Mouse (Mus musculus) embryonic facial prominence, embryonic 10.5 days (tissue): ENCODE measurements around the gene Gm10645. TPM values are rescaled to one million over a fixed set of nuclear protein-coding genes. Genes with fewer than 3 reads are reported as not detected.

Experiments used
- DNase-seq: peaks from one replicate; pipeline ENCODE4 v3.0.0-alpha.2; 2017; ENCODE audit warnings: low spot score
- H3K27ac ChIP-seq: fragments of 300-500 bp; sonication (generic); replicated peaks from 2 replicates; pipeline ENCODE4 v1.5.1; 2016; ENCODE audit warnings: mild to moderate bottlenecking
- H3K27me3 ChIP-seq: fragments of 300-500 bp; sonication (generic); replicated peaks from 2 replicates; pipeline ENCODE4 v1.6.1; 2016; ENCODE audit warnings: low read depth, mild to moderate bottlenecking; ENCODE audit not compliant: poor library complexity, severe bottlenecking
- H3K36me3 ChIP-seq: fragments of 300-500 bp; sonication (generic); replicated peaks from 2 replicates; pipeline ENCODE4 v1.6.1; 2016; ENCODE audit warnings: mild to moderate bottlenecking, moderate library complexity
- H3K4me1 ChIP-seq: fragments of 300-500 bp; sonication (generic); 2 replicates; pipeline ENCODE4 v1.6.1; 2016
- H3K4me3 ChIP-seq: fragments of 300-500 bp; sonication (generic); 2 replicates; pipeline ENCODE4 v1.5.1; 2016; ENCODE audit warnings: mild to moderate bottlenecking, moderate library complexity
- H3K9me3 ChIP-seq: fragments of 300-500 bp; sonication (generic); 2 replicates; pipeline ENCODE4 v1.6.1; 2016; ENCODE audit warnings: mild to moderate bottlenecking
- WGBS: fragments of 180-500 bp; shearing (Covaris S2); methylation state at CpG from one replicate; pipeline ENCODE4 v1.1.7; 2016; 5-methylcytosine and 5-hydroxymethylcytosine counted together
- polyA plus RNA-seq: library from polyadenylated mRNA; unstranded; fragments of >200 nt; fragmentation: Nextera tagmentation; extraction: Ambion mirVana; gene quantifications from 2 replicates; pipeline ENCODE4 v1.2.1, GENCODE M21; 2016

Gm10645 gene
- polyA plus RNA-seq, 1 experiment from 2014 or later, result 2.2 TPM

DNA sequence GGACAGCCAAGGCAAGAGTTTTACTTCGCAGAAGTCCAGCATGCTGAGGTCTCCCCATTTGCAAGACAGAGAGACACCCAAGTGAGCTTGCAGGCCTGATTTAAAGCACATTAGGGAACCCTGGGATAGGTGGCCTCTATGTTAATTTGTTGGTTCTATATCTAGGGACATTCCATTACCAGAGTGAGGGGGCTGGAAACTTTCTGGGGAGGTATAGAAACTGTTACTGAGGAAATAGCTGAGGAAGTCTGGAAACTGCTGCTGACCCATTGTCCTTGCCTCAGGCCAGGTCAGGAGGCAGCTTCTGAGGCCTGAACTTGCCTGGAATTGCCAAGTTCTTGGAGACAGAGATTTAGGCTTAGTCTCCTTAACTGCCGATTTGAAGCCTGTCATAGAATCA is 5.4 kb downstream of the Gm10645 start:
- 69% methylated on average over 2 of the region's 2 CpGs for WGBS
- Histone ChIP-seq H3K36me3 (no peaks in the 10 kb centered on the region), H3K4me1 (peaks cover 6% of the 10 kb centered on the region; the same call in 1 of the 2 replicates), H3K9me3 (no peaks in the 10 kb centered on the region), H3K27me3 (peaks cover 9% of the 10 kb centered on the region; the same call in 1 of the 2 replicates), H3K4me3 (no peak overlapping the region), H3K27ac (no peak overlapping the region)
- no peak for DNase-seq

DNA sequence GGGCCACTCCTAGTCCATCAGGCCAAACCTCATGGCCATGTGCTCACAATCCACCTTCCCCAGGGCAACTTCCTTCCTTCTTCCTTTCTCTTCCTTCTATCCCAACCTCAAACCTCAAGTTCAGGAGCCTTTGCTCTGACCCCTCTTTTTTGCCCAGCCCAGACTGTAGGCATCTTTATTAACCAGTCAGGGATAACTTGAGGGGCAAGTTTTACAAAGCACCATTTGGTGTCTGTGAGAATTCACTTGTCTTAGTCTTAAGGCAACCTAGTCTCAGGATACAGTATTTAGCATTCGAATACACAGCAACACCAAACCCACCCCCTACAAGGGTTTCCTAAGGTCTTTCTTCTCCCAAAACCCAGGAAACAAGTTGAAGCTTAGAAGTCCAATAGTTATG is 6.4 kb downstream of the Gm10645 start:
- Histone ChIP-seq H3K27ac (no peak overlapping the region), H3K36me3 (no peaks in the 10 kb centered on the region)

DNA sequence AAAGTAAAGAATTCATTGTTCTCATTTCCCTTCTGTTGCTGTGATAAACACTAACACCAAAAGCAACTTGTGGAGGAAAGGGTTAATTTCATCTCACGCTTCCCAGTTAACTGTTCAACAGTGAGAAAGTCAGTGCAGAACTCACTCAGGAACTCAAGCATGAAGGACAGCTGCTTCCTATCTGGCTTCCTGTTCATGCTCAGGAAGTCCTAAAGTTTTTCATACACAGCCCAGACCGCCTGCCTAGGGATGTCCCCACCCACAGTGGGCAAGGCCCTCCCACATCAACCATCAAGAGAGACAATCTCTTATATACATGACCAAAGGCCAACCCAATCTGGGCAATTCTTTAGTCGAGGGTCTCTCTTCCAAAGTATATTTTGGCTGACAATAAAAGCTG is 7.0 kb downstream of the Gm10645 start:
- no peaks in the 10 kb centered on the region for H3K36me3 ChIP-seq
- no peak overlapping the region for H3K27ac ChIP-seq
- WGBS, result 62% methylated on average over 3 of the region's 3 CpGs
- H3K4me1 ChIP-seq, result peaks cover 3% of the 10 kb centered on the region; the same call in 1 of the 2 replicates
- no peak for DNase-seq
- H3K27me3 ChIP-seq, result peaks cover 6% of the 10 kb centered on the region; the same call in 1 of the 2 replicates
- no peaks in the 10 kb centered on the region for H3K9me3 ChIP-seq
- H3K4me3 ChIP-seq, result no peak overlapping the region

More for the DNA sequence above, 6.4 kb downstream of the Gm10645 start:
- Histone ChIP-seq H3K4me1 (peaks cover 3% of the 10 kb centered on the region; the same call in 1 of the 2 replicates), H3K9me3 (no peaks in the 10 kb centered on the region), H3K27me3 (peaks cover 9% of the 10 kb centered on the region; the same call in 1 of the 2 replicates), H3K4me3 (no peak overlapping the region)
- 53% methylated on average over 1 of the region's 1 CpGs for WGBS
- DNase-seq, result no peak

DNA sequence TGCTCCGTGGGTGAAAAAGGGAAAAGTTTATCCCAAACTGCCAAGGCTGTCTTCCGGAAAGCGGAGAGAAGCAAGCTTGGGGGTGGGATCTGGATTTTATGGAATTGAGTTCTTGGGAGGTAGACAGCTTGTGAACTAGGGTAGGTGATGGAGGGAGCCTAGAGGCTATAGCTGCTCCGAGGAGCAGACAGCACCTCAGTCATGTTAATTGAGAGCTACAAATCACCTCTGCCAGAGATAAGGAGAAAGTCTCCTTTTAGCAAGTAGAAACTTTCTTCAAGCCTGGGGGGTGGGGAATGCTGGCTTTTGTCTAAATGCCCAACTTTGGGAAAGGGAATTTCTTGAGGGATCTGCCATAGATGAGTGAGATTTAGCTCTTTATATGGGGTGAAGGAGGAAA is 10.9 kb downstream of the Gm10645 start:
- Histone ChIP-seq H3K9me3 (no peaks in the 10 kb centered on the region), H3K4me1 (peaks cover 3% of the 10 kb centered on the region; the same call in 1 of the 2 replicates), H3K36me3 (no peaks in the 10 kb centered on the region), H3K27ac (no peak overlapping the region), H3K4me3 (no peak overlapping the region), H3K27me3 (no peaks in the 10 kb centered on the region)
- WGBS, result 41% methylated on average over 4 of the region's 4 CpGs
- no peak for DNase-seq

DNA sequence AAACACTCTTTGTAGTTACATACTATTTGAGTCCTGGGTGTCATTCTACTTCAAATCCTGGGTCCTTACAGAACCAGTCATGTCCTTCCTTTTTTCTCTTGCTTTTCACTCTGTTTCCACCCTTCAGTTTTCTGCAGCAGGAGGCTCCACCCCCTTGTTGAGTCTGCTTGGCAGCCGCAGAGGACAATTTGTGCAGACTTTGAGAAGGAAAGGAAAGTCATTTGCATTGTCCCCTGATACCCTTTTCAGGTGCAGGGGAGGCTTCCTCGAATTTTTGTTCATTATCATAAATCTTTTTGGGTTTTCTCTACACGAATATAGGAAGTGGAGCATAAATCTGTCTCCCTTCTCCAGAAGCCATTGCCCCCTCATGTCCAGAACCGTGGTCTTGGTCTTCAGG is 13.5 kb downstream of the Gm10645 start:
- 74% methylated on average over 4 of the region's 4 CpGs for WGBS
- Histone ChIP-seq H3K27me3 (no peaks in the 10 kb centered on the region), H3K9me3 (no peaks in the 10 kb centered on the region), H3K36me3 (no peaks in the 10 kb centered on the region), H3K4me1 (peaks cover 3% of the 10 kb centered on the region; the same call in 1 of the 2 replicates), H3K27ac (no peak overlapping the region), H3K4me3 (no peak overlapping the region)
- no peak for DNase-seq

DNA sequence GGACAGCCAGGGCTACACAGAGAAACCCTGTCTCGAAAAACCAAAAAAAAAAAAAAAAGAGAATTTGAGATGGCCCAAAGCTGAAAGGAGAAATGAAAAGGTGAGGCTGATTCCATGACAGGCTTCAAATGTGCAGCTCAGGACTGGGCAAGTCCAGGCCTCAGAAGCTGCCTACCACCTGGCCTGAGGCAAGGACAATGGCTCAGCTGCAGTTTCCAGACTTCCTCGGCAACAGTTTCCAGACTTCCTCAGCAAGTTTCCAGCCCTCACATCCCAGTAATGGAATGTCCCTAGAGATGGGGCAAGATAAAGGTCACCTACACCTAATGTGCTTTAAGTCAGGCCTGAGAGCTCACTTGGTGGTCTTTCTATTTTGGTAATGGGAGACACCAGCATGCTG is 13.9 kb downstream of the Gm10645 start:
- DNase-seq, result no peak
- H3K4me3 ChIP-seq, result no peak overlapping the region
- 71% methylated on average over 2 of the region's 2 CpGs for WGBS
- H3K4me1 ChIP-seq, result peaks cover 3% of the 10 kb centered on the region; the same call in 1 of the 2 replicates
- H3K9me3 ChIP-seq, result no peaks in the 10 kb centered on the region
- H3K36me3 ChIP-seq, result no peaks in the 10 kb centered on the region
- no peaks in the 10 kb centered on the region for H3K27me3 ChIP-seq
- H3K27ac ChIP-seq, result no peak overlapping the region

DNA sequence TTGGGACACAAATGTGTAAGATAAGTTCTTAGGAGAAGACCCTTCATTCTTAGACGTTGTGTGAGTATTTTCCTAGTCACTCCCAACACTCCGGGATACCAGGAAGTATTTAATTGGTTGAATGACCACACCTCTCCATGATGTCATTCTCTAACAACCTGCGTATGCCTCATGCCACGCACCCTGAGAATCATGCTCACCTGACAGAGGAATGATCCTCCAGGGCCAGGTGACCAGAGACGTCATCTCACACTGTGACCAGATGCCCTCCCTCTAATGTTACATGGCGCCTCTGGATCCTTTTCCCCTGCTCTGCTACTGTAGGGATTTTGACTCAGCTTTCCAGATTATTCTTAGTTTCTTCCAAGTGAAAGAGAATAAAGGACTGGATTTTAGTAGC is 16.8 kb downstream of the Gm10645 start:
- Histone ChIP-seq H3K9me3 (no peaks in the 10 kb centered on the region), H3K36me3 (no peaks in the 10 kb centered on the region), H3K27me3 (no peaks in the 10 kb centered on the region), H3K27ac (no peak overlapping the region), H3K4me3 (no peak overlapping the region), H3K4me1 (no peaks in the 10 kb centered on the region)
- 88% methylated on average over 6 of the region's 6 CpGs for WGBS
- DNase-seq, result no peak

DNA sequence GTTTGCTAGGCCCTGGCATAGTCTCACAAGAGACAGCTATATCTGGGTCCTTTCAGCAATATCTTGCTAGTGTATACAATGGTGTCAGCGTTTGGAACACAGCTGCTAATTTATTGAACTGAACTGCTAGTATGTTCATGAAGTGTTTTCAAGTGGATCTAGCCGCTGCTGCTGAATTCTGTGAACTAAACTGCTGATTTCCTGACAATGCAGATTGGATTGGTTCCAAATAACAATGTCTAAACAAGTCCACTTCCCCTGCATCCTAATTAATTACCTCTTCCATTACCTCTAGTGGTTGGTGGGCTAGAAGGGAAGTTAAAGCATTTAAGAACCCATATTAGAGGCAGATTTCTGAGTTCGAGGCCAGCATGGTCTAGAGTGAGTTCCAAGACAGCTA is 20.5 kb downstream of the Gm10645 start:
- Histone ChIP-seq H3K27ac (no peak overlapping the region), H3K36me3 (no peaks in the 10 kb centered on the region), H3K4me1 (peaks cover 5% of the 10 kb centered on the region; the same call in 1 of the 2 replicates), H3K9me3 (no peaks in the 10 kb centered on the region), H3K27me3 (no peaks in the 10 kb centered on the region), H3K4me3 (no peak overlapping the region)
- WGBS, result 87% methylated on average over 3 of the region's 3 CpGs
- DNase-seq, result no peak

DNA sequence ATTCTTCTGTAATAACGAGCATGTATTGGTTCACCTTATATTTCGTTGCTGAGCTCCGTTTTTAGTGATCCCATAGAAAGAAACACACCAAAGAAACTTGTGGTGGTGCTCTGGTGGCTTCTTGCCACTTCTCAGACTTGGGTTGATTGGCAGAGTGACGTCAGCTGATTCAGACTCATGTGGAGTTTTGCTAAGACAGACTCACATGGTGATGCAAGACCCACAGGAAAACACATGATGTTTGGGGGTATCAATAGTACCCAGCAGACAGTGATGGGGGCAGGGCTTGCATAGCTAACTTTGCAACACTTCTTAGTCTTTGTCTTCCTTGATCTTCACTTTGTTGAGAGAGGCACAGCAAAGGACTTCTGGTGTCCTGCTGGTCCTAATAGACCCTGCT is 21.4 kb downstream of the Gm10645 start:
- WGBS, result 90% methylated on average over 4 of the region's 4 CpGs

DNA sequence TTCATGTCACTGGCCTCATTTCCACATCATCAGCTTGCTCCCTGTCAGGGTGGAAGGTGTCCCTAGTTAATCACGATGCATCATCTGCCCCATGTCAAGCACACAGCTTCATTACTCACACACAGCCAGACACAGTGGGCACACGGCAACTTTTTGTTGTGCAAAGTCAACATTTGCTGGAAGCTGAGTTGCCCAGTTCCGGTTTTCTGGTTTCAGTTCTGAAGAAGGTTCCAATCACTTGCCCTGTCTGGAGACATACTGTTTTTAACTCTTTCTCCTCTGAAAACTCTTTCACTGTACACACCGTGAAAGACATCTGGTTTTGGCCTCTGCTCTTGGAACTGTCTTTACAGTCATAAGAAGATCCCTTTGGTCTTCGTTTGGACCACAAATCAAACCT is 24.6 kb downstream of the Gm10645 start:
- Histone ChIP-seq H3K36me3 (no peaks in the 10 kb centered on the region), H3K4me1 (peaks cover 11% of the 10 kb centered on the region), H3K4me3 (no peak overlapping the region), H3K27me3 (no peaks in the 10 kb centered on the region), H3K27ac (no peak overlapping the region), H3K9me3 (no peaks in the 10 kb centered on the region)
- 83% methylated on average over 5 of the region's 5 CpGs for WGBS
- DNase-seq, result no peak

More for the DNA sequence above, 21.4 kb downstream of the Gm10645 start:
- no peak for DNase-seq
- H3K36me3 ChIP-seq, result no peaks in the 10 kb centered on the region
- H3K27me3 ChIP-seq, result no peaks in the 10 kb centered on the region
- H3K4me1 ChIP-seq, result peaks cover 11% of the 10 kb centered on the region
- no peak overlapping the region for H3K27ac ChIP-seq
- no peak overlapping the region for H3K4me3 ChIP-seq
- no peaks in the 10 kb centered on the region for H3K9me3 ChIP-seq

DNA sequence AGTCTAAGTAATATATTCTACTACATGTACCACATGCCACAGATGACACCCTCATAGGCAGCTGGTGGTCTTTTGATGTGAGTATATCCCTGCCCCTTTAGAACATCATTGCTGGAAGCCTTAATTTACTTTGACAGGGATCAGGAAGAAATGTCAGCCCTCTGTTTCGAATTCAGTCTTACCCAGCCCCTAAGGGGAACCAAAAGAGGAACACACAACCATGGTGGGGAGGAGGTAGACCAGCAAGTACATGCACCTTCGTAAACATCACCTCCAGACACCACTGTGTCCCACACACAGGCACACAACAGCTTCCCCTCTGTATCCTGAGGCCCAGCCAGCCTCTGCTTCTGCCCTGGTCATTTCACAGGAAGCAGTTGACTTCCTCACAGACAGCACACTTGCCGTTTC is 25.3 kb downstream of the Gm10645 start:
- no peaks in the 10 kb centered on the region for H3K36me3 ChIP-seq
- no peaks in the 10 kb centered on the region for H3K27me3 ChIP-seq
- no peaks in the 10 kb centered on the region for H3K9me3 ChIP-seq
- DNase-seq, result no peak
- no peak overlapping the region for H3K27ac ChIP-seq
- no peak overlapping the region for H3K4me3 ChIP-seq
- H3K4me1 ChIP-seq, result peaks cover 11% of the 10 kb centered on the region
- 60% methylated on average over 3 of the region's 3 CpGs for WGBS

DNA sequence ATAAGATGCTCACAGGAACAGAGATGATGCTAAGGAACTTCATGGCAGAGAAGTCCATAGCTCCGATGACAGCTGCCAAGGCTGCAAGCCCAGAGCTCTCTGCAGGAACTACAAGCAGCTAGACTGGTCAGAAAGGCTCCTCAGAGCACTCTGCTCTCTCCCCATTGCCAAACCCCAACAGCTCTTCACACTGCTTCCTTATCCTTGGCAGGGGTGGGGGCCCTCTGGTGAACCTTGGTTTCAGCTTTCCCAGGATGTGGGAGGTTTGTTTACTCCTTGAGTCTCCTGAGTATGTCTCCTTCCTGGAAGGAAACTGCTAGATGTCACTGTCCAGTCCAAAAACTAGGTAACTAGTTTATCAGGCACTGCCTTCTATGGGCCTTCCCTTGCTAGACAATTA is 25.9 kb downstream of the Gm10645 start:
- H3K27ac ChIP-seq, result no peak overlapping the region
- no peak overlapping the region for H3K4me3 ChIP-seq
- H3K36me3 ChIP-seq, result no peaks in the 10 kb centered on the region
- WGBS, result 83% methylated on average over 1 of the region's 1 CpGs
- H3K9me3 ChIP-seq, result no peaks in the 10 kb centered on the region
- DNase-seq, result no peak
- no peaks in the 10 kb centered on the region for H3K27me3 ChIP-seq
- H3K4me1 ChIP-seq, result peaks cover 11% of the 10 kb centered on the region

DNA sequence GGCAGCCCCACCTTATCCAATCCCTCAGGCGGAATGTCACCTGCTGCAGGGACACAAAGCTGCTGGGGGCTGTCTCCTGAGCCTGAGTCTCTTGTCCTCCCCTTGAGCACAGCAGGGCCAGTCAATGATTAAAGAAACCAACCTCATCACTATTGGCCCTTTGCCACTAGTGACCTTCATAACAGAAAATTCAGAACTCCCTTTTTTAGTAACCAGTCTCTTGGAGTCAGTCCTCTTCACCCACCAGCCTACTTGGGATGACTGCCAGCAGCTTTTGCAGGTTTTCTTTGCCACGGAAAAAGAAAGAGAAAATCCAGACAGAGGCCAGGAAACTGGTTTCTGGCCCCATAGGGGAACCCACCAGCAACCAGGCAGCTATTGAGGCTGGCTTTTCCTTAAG is 30.9 kb downstream of the Gm10645 start:
- Histone ChIP-seq H3K36me3 (no peaks in the 10 kb centered on the region), H3K9me3 (no peaks in the 10 kb centered on the region), H3K27ac (no peak overlapping the region), H3K27me3 (no peaks in the 10 kb centered on the region), H3K4me1 (peaks cover 3% of the 10 kb centered on the region; the same call in 1 of the 2 replicates), H3K4me3 (no peak overlapping the region)
- WGBS, result 71% methylated on average over 2 of the region's 2 CpGs
- no peak for DNase-seq
